In genomic region chr4:6514823-6515222, GRCm38 (mm10) we compare ENCODE assay signal across 8 mouse cellular contexts.
A peak's percentile ranks its signal among the peaks of the same experiment; 100 is the strongest.
DNase-seq lines count a peak whose midpoint lies in the region.
"Had no signal": no experiment of that assay in that cellular context is flagged by ENCODE, and none has a peak within 500 bp of the region (broad histone marks: within the 10 kb centered on the region; RNA-seq: fewer than 3 reads in every experiment).

No protein-coding gene starts in this region.

- H3K27me3 ChIP-seq in hindbrain, embryonic 10.5 days (ENCODE audit: insufficient read depth, poor library complexity, severe bottlenecking): no peaks in the 10 kb centered on the region
- H3K27me3 ChIP-seq: lung, embryonic 15.5 days had no signal

- no peak overlapping the region for H3K27ac ChIP-seq in hindbrain, embryonic 10.5 days
- H3K27ac ChIP-seq: lung, embryonic 15.5 days had no signal

- H3K4me1 ChIP-seq in hindbrain, embryonic 10.5 days (replicated peaks): no peaks in the 10 kb centered on the region

- no peak overlapping the region for H3K4me3 ChIP-seq in hindbrain, embryonic 10.5 days
- H3K4me3 ChIP-seq: lung, embryonic 15.5 days had no signal

- H3K36me3 ChIP-seq in hindbrain, embryonic 10.5 days: no peaks in the 10 kb centered on the region
- H3K36me3 ChIP-seq: lung, embryonic 15.5 days had no signal

- DNase-seq in Muller cell, postnatal 12 days (ENCODE audit: inconsistent ontology term): peak; percentile 32
- DNase-seq in c-Kit-negative CD71-positive TER-119-positive erythroid progenitor cells, embryonic 14.5 days (ENCODE audit: low read depth, low spot score): peak; percentile 55
- DNase-seq in fibroblast of lung, adult 2 months (ENCODE audit: low read depth): peak; percentile 55
- DNase-seq in hindbrain, embryonic 10.5 days (ENCODE audit: low spot score): peak; percentile 71
- peak; percentile 62 to 77 for DNase-seq in layer of hippocampus, adult 8-10 months (ENCODE audit: low spot score in 2 of 2)
- DNase-seq in lung, postnatal 10 days: peak; percentile 83
- peak; percentile 61 for DNase-seq in retina, postnatal 7 days (ENCODE audit: low read depth, low spot score)

- no peaks in the 10 kb centered on the region for H3K9me3 ChIP-seq in hindbrain, embryonic 10.5 days
- H3K9me3 ChIP-seq: lung, embryonic 15.5 days had no signal

- 27% methylated on average over 6 of the region's 6 CpGs for WGBS in hindbrain, embryonic 10.5 days

Comparison
In these comparisons a context has a peak if more than half of its experiments do, and no peak if none do; other contexts are left out.
1. DNase-seq: peak in every context shown above with its lines; median percentile 83 in lung, postnatal 10 days; 71 in hindbrain, embryonic 10.5 days; 70 in layer of hippocampus, adult 8-10 months; 61 in retina, postnatal 7 days; 55 in c-Kit-negative CD71-positive TER-119-positive erythroid progenitor cells, embryonic 14.5 days; 55 in fibroblast of lung, adult 2 months; 32 in Muller cell, postnatal 12 days.